Mouse (Mus musculus) spleen, adult 12 weeks (tissue): ENCODE measurements around the gene Tacc2.
"Not testable (repeated sequence)": the region's sequence is repeated elsewhere in the genome, so short reads cannot be mapped to it uniquely, and the experiment has no call there.

ENCODE experiments used
- DNase-seq: peaks from one replicate; pipeline ENCODE4 v3.0.0; 2022; ENCODE audit warnings: low spot score

Gene Tacc2

DNA sequence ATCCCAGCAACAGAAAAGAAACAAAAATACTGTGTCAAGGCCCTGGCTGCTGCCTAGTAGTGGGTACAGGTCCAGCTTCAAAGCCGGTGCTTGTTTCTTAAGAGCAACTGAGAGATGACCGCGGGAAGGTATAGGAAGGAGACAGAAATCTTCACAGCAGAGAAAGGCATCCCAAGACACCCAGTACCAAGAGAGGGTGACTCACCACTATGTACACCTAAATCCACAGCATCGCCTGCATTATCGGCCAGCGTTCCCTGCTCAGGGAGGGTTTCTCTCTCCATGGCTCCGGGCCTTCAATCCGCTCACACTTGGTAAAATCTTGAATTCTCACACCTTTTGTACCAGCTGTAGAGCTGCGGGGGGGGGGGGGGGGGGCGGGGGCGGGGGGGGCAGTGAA is 4.4 kb upstream of the Tacc2 start, which contains the start of gene Nsmce4a:
Gene Nsmce4a, minus strand, starts transcription at position 298 of the 400 bp plus-strand sequence.
- no peak for DNase-seq

DNA sequence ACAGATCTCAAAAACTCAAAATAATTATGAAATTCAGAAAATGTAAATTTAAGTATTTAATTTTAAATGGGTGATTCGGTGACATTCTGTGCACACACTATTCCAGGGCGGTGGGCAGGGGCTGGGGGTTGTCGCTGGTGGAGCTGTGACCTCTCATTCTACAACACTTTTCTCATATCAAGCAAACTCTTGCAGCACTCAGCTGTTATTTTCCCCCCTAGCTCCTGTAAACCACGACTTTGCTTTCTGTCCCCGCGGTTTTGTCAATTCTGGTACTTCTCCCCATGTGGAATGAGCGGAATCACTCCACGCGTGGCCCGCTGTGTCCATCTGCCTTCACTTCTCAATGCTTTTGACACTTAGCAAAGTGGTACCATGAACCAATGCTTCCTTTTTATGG is 3.5 kb upstream of the Tacc2 start:
- DNase-seq: no peak

DNA sequence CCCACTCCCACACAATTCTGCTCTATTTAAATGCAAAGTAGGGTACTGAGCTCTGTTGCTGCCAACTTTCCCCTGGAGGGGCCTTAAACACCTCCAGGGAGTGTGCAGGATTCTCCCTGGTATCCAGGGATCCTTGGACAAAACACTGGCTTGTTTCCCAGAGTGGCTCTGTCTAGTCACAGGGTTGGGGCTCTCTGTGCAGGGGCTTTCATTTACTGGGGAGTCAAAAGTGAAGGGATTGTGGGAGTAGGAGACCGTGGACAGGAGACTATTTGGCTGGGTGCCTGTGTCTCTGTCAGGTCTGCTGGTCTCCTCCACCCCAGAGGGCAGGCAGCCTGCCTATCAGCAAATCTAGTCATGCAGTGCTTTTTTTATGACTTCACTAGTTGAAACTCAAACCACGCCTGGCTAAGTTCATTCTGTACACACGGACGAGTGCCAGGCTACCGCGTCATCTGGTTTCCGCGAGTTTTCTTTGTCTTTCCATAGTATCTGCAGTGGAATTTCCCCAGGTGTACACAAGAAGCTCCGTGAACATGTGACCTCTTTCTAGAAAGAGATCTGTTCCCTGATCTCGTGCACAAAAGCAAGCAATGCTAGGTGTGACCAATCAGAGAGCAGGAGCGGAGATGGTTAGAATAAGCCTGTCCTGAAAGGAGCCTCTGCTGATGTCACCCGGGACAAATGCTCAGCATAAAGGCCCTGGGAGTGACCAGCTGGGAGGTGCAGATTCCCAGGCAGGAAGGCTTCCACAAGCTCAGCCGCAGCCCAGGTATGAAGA is 2.8 kb upstream of the Tacc2 start:
- DNase-seq: no peak

DNA sequence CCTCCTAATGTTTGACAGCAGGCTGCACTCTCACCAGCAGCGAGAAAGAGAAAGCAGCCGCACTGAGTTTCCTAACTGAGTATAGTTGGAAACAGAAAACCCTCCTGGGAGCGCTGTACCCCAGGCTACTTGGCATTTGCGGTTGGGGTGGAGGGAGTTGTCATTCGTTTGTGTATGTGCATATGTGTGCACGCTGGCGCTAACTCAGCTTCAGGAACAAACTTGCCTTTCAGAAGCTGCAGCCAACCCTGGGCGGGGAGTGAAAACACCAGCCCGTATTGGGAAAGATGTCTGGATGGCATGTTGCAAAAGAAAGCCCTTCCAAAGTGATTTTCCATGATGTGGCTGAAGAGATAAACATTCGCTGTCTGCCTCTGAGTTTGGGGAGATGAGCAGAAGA is 257 bp upstream of the Tacc2 start:
- DNase-seq: no peak

DNA sequence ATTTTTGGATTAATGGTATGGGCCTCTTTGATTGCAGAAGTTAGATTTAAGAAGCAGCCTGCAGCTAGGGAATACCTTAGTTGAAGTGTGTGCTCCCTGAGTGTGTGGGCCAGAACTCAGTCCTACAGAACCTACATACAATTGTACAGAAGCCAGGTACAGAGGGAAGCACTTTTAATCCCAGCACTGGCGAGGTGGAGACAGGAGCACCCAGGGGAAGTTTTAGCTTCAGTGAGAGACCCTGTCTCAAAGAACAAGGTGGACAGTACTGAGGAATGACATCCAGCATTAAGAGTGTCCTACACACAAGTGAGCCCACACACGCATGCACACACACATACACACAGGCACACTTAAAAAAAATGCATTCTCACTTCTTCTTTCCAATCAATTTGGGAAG is 828 bp downstream of the Tacc2 start:
- DNase-seq: no peak

DNA sequence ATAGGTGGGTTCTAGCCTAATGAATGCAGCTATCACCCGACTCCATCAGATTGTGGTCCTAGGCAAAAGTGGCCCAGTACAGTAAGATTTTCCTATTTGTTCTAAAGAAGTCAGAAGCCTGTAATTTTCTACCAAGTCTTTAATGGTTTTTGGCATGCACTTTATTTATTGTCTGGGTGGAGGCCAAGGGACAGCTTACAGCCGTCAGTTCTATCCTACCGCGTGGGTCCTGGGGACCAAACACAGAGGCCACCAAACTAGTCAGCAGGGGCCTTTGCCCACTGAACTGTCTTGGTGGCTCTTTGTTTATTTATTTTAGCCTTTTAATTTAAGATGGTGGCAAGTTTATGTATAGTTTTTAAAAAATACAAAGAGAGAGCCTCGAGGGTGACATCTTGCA is 1.4 kb downstream of the Tacc2 start:
- DNase-seq: no peak

DNA sequence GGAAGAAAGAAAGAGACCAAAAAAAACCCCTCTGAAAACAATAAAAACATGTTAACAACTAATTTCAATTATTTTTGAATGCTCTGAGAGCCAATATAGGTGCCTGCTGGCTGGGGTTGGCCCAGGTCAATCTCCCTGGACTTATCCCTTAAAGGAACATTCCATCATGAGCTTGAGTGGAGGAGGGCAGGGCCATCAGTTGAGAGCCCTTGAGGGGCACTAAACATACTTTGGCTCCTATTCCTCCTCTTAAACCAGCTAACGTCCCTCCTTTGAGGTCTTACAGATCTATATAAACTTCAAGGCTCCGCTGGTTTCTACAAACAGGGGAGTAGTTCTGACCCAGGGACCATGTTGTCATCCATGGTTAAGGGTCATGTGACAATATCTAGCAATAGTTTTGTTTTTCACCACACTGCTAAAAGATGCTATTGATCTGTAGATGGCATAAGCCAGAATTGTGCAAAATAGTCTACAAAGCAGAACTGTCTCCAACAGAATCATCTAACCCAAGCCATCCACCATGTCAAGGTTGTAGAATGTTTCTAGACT is 9.4 kb downstream of the Tacc2 start:
- no peak for DNase-seq

DNA sequence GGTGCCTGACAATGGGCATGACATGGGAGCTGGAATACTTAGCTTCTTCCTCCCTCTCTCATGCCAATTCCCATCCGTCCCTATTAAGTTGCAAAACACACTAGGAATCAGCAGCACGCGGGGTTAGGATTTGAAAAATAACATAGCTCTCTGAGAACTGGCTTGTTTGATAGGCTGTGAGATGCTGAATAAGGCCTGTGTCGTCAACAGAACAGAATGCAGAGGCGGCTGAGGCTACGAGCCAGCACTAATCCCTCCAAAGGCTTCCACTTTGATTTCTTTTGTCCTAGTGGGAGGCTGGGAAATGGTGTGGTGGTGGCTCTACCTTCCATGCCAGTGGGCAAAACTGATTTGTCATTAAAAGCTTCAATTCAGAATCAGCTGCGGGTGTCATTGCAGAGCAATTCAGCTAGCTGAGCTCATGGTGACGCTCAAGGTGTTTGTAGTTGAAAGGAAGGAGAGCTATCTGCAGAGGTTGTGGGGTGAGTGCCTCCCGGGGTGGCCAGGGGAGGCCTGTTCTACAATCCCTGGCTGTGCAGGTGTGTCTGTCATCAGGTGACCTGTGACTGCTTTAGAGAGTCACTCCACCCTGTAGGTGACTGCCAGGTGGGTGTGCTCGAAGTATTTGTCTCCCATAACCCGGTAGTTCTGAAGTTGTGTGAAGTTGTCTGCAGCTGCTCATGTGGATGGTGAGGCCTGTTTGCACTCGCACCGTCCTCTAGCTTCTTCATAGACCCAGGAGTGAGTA is 13.0 kb downstream of the Tacc2 start:
- no peak for DNase-seq

GRCm38 (mm10) chr7:130590845-130591437 is 13.7 kb downstream of the Tacc2 start:
- no peak for DNase-seq

- DNase-seq: not testable (repeated sequence)
Measured at GRCm38 (mm10) chr7:130592975-130593374, 15.7 kb downstream of the Tacc2 start.

- DNase-seq: not testable (repeated sequence)
Measured at GRCm38 (mm10) chr7:130593375-130594239, 16.4 kb downstream of the Tacc2 start.

DNA sequence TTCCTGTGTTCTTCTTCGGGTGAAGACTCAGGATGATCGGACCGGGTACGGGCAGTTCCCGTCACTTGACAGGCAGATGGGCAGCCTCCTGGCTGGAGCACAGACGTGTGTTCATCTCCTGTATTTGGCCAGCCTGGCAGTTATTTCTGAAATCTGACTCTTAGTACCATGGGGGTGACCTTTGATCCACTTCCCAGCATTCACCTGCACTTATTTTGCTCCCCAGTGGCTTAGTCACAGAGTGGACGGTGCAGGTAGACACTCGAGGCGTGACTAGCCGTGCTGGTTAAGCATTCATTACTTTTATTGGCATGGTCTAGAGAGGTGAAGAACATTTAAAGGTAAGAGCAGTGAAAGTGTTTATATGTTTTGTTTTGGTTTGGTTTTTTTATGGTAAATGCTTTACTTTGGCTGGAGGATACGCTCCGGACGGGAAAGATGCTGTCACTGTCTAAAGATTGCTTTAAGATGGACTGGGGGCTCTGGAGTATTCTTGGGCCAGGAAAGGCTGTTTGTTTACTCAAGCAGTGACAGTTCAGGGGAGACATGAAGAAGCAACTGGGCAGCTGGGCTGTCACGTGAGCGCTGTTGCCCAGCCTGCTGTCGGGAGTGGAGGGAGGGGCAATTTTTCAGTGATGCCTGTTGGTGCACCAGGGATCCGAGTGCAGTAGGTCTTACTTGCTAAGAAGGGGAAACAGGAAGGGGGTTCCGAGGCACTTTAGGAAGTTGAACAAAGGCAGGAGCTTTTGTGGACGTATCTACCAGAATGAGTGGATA is 19.0 kb downstream of the Tacc2 start:
- DNase-seq: not testable (repeated sequence)

DNA sequence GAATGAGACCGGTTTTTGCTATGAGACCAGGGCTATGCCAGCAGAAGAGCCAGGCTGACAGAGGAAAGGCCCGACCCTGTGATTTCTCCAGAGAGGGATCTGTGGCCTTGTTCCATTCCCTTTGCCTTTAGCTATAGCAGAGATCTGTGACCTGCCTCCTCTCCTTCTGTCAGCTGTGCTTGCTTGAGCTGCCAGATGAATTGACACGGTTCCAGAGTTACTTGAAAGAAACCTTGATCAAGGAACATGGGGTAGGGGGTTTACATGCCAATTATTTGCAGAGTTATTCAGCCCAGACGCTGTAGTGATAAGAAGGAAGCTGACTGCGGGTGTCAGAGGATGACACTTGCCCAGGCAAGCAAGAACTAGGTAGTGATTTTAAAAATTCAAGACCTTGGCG is 20.3 kb downstream of the Tacc2 start:
- DNase-seq: no peak

- no peak for DNase-seq
Measured at GRCm38 (mm10) chr7:130600074-130600473, 22.8 kb downstream of the Tacc2 start.

GRCm38 (mm10) chr7:130600546-130600945 is 23.3 kb downstream of the Tacc2 start:
- DNase-seq: no peak

- no peak for DNase-seq
Measured at GRCm38 (mm10) chr7:130602804-130603203, 25.6 kb downstream of the Tacc2 start.

DNA sequence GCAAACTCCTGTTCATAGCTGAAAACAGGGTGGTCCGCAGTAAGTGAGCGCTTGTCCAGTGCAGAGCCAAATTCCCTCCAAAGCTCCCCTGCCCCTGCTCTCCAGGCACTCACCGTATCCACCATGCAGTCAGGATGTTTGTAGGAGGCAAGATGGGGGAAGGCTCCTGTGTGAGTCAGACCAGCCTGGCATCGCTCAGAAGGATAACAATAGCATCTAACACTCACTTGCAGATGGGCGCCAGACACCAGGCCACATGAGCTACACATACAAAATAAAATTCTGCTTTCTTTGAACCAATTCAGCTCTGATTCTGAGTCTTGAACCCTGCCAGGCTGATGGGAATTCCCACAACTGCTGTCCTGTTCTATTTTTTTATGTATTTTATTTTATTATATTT is 26.3 kb downstream of the Tacc2 start:
- DNase-seq: no peak

- no peak for DNase-seq
Measured at GRCm38 (mm10) chr7:130604390-130604789, 27.2 kb downstream of the Tacc2 start.

DNA sequence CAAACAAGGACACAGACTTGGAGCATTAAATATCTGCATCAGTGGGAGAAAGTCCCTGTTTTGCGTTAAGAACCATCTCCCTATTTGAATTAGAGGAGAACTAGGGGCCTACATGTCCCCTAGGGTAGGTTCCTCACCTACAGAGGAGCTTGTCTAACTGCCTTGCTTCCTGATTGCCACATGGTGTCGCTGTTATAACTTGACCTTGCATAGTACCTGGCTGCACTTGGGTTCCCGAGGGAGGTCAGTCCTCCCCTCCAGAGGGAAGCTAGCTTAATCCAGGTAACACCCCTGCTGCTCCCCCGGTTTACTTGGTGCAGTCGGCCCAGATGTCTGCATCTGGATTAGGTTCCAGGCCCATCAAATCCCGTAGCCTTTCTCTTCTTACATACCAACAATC is 27.9 kb downstream of the Tacc2 start:
- no peak for DNase-seq

DNA sequence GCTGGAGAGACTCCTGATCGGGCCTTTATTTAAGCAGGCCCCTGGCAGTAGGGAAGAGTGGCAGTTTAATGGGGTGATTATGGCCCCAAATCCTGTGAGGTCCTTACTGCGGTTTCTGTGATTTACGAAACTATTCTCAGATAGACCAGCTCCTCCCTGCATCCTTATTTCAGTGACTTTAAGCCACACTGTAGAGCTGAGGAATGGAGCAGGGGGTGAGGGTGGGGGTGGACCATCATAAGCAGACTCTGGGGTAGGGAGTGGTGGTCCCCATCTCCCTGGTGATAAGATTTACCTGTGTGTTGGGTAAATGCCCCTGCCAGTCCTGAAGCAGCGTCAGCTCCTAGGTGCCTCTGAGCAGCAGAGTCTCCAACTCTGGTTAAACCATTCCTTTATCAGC is 29.7 kb downstream of the Tacc2 start:
- no peak for DNase-seq

GRCm38 (mm10) chr7:130613973-130614372 is 36.7 kb downstream of the Tacc2 start:
- no peak for DNase-seq
